Mouse (Mus musculus) A20 (cell line): Measurements from ENCODE around the gene Cyp4v3.

ENCODE experiments used
- DNase-seq: peaks from one replicate; pipeline ENCODE4 v3.0.0-alpha.2; 2011; ENCODE audit warnings: low read depth, low spot score

The Cyp4v3 gene

GRCm38 (mm10) chr8:45320930-45321329 is 12.1 kb downstream of the Cyp4v3 start:
- DNase-seq: no peak

GRCm38 (mm10) chr8:45310967-45311366 is 22.0 kb downstream of the Cyp4v3 start:
- DNase-seq: no peak

- DNase-seq: no peak
Measured at GRCm38 (mm10) chr8:45308366-45308765, 24.6 kb downstream of the Cyp4v3 start, which contains the start of gene Gm45753. Gm45753 (minus strand) TSS chr8:45308466.

GRCm38 (mm10) chr8:45305479-45305878 is 27.5 kb downstream of the Cyp4v3 start:
- DNase-seq: no peak

GRCm38 (mm10) chr8:45304354-45304753 is 28.7 kb downstream of the Cyp4v3 start:
- no peak for DNase-seq

GRCm38 (mm10) chr8:45302390-45302789 is 30.6 kb downstream of the Cyp4v3 start:
- no peak for DNase-seq

GRCm38 (mm10) chr8:45295276-45295675 is 37.7 kb downstream of the Cyp4v3 start:
- no peak for DNase-seq

- no peak for DNase-seq
Measured at GRCm38 (mm10) chr8:45294687-45295086, 38.3 kb downstream of the Cyp4v3 start, which contains the start of gene Klkb1. Klkb1 (minus strand) TSS chr8:45294859.

- no peak for DNase-seq
Measured at GRCm38 (mm10) chr8:45291790-45292189, 41.2 kb downstream of the Cyp4v3 start.

GRCm38 (mm10) chr8:45281630-45282029 is 51.4 kb downstream of the Cyp4v3 start:
- no peak for DNase-seq

- no peak for DNase-seq
Measured at GRCm38 (mm10) chr8:45277453-45277852, 55.6 kb downstream of the Cyp4v3 start.

- DNase-seq: no peak
Measured at GRCm38 (mm10) chr8:45274317-45274716, 58.7 kb downstream of the Cyp4v3 start.

GRCm38 (mm10) chr8:45269056-45269455 is 64.0 kb downstream of the Cyp4v3 start:
- no peak for DNase-seq

- DNase-seq: no peak
Measured at GRCm38 (mm10) chr8:45268485-45268884, 64.5 kb downstream of the Cyp4v3 start.

- no peak for DNase-seq
Measured at GRCm38 (mm10) chr8:45267611-45268391, 65.2 kb downstream of the Cyp4v3 start.

- DNase-seq: no peak
Measured at GRCm38 (mm10) chr8:45266993-45267392, 66.0 kb downstream of the Cyp4v3 start.

GRCm38 (mm10) chr8:45264918-45265317 is 68.1 kb downstream of the Cyp4v3 start:
- no peak for DNase-seq

- no peak for DNase-seq
Measured at GRCm38 (mm10) chr8:45262851-45263250, 70.2 kb downstream of the Cyp4v3 start.

- DNase-seq: no peak
Measured at GRCm38 (mm10) chr8:45261920-45262319, 71.1 kb downstream of the Cyp4v3 start, which contains the start of gene F11. F11 (minus strand) TSS chr8:45262031.

- no peak for DNase-seq
Measured at GRCm38 (mm10) chr8:45258421-45258820, 74.6 kb downstream of the Cyp4v3 start.

GRCm38 (mm10) chr8:45255040-45255439 is 78.0 kb downstream of the Cyp4v3 start:
- DNase-seq: no peak
